Mouse (Mus musculus) thymus, postnatal 36 days (tissue): ENCODE results near the gene 2310033P09Rik.

Source experiments
- DNase-seq, 2 experiments: peaks; one replicate each; pipeline ENCODE4 v3.0.0; 2022; ENCODE audit warnings: mixed read lengths in 2 of 2

Gene 2310033P09Rik

GRCm38 (mm10) chr11:59208153-59208831 is at the start of gene 2310033P09Rik:
Gene 2310033P09Rik, plus strand, starts transcription at chr11:59208321.
- peak; percentile 90 to 92 for DNase-seq

GRCm38 (mm10) chr11:59159099-59159498 is 49.0 kb upstream of the 2310033P09Rik start:
- no peak for DNase-seq

- no peak for DNase-seq
Observed at GRCm38 (mm10) chr11:59159558-59159957, 48.6 kb upstream of the 2310033P09Rik start.

GRCm38 (mm10) chr11:59161398-59161797 is 46.7 kb upstream of the 2310033P09Rik start:
- no peak for DNase-seq

- DNase-seq, result no peak
Observed at GRCm38 (mm10) chr11:59162443-59163254, 45.5 kb upstream of the 2310033P09Rik start.

GRCm38 (mm10) chr11:59163255-59164236 is 44.6 kb upstream of the 2310033P09Rik start, which contains the start of gene Iba57:
Gene Iba57, minus strand, starts transcription at chr11:59163739.
- peak; percentile 95 to 98 for DNase-seq

GRCm38 (mm10) chr11:59164384-59164783 is 43.7 kb upstream of the 2310033P09Rik start:
- DNase-seq, result no peak

GRCm38 (mm10) chr11:59165616-59166241 is 42.4 kb upstream of the 2310033P09Rik start:
- DNase-seq, result no peak

GRCm38 (mm10) chr11:59169807-59170206 is 38.3 kb upstream of the 2310033P09Rik start:
- DNase-seq, result no peak

- DNase-seq, result no peak
Observed at GRCm38 (mm10) chr11:59170549-59170948, 37.6 kb upstream of the 2310033P09Rik start.

GRCm38 (mm10) chr11:59174189-59174838 is 33.8 kb upstream of the 2310033P09Rik start:
- DNase-seq, result no peak

GRCm38 (mm10) chr11:59176475-59176874 is 31.6 kb upstream of the 2310033P09Rik start:
- no peak for DNase-seq

GRCm38 (mm10) chr11:59176921-59177320 is 31.2 kb upstream of the 2310033P09Rik start:
- DNase-seq, result no peak

GRCm38 (mm10) chr11:59182864-59183331 is 25.2 kb upstream of the 2310033P09Rik start, which contains the start of gene Gjc2:
Gene Gjc2, minus strand, starts transcription at chr11:59183213.
- no peak for DNase-seq

GRCm38 (mm10) chr11:59183821-59184220 is 24.3 kb upstream of the 2310033P09Rik start:
- DNase-seq, result peak in 1 of 2 experiments; percentile 23

GRCm38 (mm10) chr11:59185490-59185889 is 22.6 kb upstream of the 2310033P09Rik start:
- no peak for DNase-seq

GRCm38 (mm10) chr11:59187706-59188105 is 20.4 kb upstream of the 2310033P09Rik start:
- no peak for DNase-seq

GRCm38 (mm10) chr11:59191231-59192058 is 16.7 kb upstream of the 2310033P09Rik start:
- DNase-seq, result peak; percentile 87 to 92

GRCm38 (mm10) chr11:59192059-59192386 is 16.1 kb upstream of the 2310033P09Rik start, which contains the start of gene Guk1:
Gene Guk1, minus strand, starts transcription at chr11:59192212.
- DNase-seq, result no peak

- DNase-seq, result no peak
Observed at GRCm38 (mm10) chr11:59196230-59196629, 11.9 kb upstream of the 2310033P09Rik start.
